Mouse (Mus musculus) liver, embryonic 14.5 days (tissue): ENCODE results near the gene Slc17a7.

Source experiments
- CTCF ChIP-seq: IDR thresholded peaks from 2 replicates; pipeline ENCODE4 v1.5.1; 2016; ENCODE audit warnings: antibody characterized with exemption, low read depth, control low read depth
- EP300 ChIP-seq: IDR thresholded peaks from 2 replicates; pipeline ENCODE4 v1.6.1; 2016; ENCODE audit warnings: antibody characterized with exemption, low read depth

GRCm38 (mm10) chr7:45198961-45199360 is 35.2 kb downstream of the Slc17a7 start:
- TF ChIP-seq CTCF = no peak
- TF ChIP-seq EP300 = no peak
